Mouse (Mus musculus): ENCODE data around the gene P4hb.
"Not testable (repeated sequence)": the region's sequence is repeated elsewhere in the genome, so short reads cannot be mapped to it uniquely, and the experiment has no call there.

The P4hb gene

DNA sequence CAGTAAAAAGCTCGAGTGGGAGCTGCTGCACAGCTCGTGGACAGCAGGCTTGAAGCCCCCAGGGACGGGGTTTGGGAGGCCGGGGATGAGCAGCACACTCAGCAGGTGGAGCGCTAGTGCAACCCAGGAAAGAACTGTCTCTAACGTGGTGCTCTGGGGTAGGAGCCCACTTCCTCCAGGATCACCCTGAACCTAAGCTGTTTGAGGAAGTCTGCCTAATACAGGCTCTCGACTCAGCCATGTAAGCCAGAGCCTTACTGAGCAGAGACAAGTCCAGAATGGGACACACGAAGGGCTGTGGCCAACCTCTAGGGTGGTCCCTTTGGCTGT, 34.1 kb downstream of the P4hb start:
- no peak for DNase-seq

DNA sequence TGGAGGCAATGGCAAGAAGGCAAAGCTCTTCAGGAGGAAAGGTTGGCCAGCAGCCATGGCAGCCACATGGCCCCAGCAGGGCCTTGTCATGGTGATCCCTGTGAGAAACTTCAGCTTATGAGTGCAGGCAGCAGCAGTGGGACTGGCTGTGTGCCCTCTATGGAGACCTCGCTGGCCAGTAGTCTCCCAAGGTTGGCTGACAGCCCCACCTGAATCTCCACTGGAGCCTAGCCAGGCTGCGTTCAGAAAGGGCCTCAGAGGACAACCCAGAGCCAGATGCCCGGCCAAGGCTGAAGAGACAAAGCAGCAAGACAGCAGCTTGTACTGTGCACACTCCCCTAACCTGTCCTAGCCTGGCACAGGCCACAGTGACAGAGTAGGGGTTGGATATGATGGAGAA, 34.6 kb downstream of the P4hb start:
- peak; percentile 46 to 69 for DNase-seq

DNA sequence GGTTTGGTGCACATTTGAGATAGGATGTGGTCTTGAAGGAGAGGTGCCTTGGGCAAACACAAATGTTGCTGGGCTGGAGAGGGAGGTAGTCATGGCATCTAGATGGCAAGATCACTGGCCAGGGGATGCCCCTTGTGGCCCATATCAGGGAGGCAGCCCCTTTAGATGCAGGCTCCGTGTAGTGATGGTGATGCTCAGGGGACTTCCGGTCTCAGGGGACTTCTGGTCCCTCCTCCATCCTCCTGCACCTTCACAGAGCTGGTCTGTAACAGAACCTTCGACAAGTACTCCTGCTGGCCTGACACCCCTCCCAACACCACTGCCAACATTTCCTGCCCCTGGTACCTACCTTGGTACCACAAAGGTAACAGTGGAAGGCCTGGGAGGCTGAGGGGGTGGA, 37.2 kb downstream of the P4hb start:
- no peak for DNase-seq

DNA sequence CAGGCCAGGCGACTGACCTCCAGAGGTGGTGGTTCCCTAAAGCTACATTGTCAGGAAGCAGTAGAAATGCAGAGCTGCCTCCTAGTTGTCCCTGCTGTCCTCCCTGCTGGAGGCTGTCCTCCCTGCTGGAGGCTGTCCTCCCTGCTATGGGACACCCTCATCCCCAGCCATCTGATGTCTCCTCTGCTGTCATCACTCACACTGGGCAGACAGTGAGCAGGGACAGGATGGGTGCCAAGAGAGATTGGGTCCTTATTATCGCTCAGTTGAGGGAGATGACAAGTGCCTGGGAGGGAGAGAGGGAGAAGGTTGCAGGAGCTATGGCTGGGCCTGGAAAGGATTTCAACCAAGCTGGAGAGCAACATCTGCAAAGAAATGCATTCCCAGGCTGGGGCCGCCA, 37.9 kb downstream of the P4hb start:
- no peak for DNase-seq

DNA sequence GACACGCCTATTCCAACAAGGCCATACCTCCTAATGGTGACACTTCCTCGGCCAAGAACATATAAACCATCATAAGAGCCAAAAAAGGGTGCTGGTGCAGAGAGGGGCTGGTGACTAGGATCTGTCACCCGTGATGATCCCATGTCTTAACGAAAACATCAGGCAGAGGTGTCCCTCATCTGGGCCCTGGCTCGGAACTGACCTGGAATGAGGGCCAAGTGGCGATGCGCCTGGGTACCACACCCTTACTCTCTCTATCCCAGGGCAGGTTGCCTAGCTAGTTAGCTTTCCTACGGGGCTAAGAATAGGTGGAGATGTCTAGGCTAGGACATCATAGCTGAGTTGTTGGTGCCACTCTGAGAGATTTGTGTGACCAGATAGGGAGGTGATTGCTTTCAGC, 39.0 kb downstream of the P4hb start:
- DNase-seq = no peak

DNA sequence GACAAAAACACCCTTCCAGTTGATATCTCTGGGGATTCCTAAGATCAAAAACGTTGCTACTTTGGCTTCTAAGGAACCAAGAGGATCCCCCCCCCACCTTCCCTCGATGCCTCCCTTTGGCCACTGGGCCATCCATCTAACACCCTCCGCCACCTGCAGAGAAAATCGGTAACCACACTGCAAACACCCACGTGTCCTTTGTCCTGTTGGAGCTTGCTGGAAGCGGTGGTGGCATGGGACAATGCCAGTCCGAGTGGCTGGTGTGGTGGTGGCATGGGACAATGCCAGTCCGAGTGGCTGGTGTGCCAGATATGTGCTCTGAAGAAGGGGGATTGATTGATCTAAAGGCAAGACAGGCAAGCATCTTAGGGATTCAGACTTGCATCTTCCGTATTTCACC, 41.4 kb downstream of the P4hb start:
- no peak for DNase-seq

DNA sequence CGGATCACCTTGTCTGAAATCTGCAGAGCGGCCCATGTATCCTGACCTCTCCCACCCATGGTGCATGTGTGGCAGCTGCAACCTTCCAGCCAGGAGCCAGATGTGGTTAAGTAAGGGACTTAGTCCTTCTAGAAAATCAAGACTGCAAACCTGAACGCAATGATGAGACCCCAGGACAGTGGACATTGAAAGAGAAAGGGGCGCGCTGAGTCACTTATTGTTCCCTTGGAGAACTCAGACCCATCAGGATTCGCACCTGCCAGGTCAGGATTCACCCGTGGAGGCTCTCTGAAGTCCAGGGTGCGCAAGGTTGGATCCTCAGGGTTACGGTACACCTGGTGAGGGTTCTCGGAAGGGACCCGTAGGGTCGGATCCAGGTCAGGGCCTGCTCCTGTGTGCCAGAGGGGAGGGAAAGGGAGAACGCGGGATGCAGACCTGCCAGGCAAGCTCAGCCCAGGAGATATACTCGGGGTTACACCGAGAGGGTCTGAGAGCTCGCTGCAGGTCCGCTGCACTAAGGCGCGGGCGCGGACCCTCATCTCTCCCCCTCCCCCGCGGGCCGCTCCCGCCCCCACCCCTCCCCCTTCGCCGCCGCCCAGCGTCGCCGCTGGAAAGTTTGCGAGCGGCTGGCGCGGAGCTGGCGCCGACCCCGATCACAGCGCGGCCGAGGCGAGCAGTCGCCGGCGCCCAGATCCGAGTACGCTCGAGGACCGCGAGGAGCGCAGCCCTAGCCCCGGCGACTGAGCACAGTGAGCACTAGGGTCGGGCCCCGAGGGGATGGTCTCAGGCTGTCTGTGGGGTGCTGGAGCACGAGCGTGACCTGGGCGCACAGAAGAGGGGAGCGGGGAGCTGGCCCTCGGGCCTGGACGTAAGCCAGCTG, 42.7 kb downstream of the P4hb start, which contains the start of gene Gcgr:
Gcgr (plus strand) TSS at position 615 of the 880 bp plus-strand sequence.
- DNase-seq = peak; percentile 46 to 60

DNA sequence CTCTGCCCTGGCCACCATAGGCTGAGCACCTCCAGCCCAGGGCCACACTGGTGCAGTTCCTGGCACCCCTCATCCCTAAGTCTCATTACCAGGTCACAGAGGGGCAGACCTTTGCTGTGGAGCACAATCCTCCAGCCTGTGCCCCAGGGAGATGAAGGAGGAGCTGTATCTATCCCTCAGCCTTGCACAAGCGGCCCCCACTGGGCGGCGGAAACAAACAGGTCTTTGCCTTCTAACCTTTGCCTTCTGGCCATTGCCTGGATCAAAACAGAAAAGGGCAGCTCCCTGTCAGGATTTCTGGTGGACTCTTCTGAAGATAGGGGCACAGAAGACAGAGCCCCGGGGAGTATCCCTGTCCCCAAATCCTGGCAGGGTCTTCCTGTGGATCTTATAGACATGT, 44.1 kb downstream of the P4hb start:
- DNase-seq = no peak

DNA sequence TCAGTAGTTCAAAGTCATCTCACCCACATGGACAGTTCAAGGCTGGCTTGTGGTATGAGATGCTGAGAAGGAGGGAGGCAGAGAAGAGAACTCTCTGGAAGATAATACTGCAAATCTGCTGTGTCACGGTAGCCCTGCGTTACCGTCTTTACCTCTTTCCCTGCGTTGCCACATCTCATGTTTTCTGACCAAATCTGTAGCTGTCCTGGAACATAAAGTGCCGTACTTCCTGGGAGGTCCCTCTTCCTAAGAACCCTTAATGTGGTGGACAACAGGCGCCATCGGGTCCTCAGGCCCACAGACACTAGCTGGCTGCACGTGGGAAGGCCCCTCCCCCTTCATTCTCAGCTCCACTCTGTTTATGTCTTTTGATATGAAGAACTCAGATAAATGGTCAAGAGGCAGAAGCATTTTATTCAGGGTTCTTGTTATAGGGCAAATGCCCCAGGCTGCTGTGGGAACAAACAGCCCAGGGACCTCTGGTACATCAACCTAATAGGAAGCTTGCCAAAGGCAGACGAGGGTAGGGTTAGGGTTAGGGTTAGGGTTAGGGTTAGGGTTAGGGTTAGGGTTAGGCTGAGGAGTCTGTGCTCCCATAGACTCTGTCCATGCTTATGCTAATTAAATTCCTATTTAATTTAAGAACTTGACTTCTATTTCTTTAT, 45.2 kb downstream of the P4hb start:
- no peak for DNase-seq

DNA sequence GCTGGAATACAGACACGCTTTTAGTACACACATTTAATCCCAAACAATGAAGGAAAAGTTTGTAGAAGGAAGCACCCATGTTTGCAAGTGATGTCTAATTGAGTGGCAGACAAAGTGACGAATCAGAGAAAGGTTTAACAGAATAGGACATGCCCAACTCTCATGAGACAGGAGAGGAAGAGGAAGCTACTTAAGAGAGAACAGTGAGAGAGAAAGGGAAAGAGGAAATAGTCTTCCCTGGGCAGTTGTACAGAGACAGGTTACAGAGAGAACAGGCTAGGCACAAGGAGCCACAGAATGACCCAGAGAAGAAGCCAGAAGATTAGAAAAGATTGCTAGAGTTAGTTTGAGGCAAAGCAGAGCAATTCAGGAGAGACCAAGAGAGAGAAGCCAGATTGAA, 47.1 kb downstream of the P4hb start:
- no peak for DNase-seq

DNA sequence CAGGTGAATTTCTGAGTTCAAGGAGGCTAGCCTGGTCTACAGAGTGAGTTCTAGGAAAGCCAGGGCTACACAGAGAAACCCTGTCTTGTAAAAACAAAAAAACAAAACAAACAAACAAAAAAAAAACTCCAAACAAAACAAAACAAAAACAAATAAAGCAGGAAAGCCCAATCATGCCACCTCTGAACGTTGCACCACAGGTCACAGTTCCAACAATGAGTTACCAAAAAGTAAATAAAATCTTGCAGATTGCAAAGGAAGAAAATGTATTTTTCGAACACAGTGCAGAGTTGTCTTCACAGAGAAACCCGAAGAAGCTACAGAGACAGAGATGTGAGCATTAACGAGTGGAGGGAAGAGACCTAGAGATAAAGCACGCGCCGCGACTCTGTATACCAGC, 50.5 kb downstream of the P4hb start:
- no peak for DNase-seq

DNA sequence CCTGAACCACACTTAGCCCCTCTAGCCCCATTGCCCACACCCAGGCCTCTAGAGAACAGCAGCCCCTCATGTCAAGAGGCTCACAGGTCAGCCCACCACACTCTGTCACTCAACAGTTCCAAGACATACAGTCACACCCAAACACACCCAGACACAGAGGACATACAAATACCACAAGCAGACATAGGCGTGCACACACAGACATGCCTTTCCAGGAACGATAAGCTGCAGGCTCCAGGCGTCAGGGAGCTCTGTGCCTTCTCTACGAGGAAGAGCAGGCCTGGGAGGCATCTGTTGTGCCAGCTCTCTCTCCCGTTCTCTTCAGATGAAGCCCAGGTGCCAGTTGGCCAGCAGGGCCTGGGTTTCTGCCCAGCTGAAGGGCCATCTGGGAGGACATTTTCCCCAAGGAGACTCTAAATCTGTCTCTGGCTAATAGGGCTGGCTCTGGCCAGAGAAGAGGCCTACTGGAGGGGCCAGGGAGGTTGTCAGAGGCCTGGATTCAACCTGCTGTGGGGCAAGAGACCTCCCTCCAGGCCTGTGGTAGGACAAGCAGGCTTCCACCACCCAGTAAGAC, 52.0 kb downstream of the P4hb start:
- DNase-seq = no peak

DNA sequence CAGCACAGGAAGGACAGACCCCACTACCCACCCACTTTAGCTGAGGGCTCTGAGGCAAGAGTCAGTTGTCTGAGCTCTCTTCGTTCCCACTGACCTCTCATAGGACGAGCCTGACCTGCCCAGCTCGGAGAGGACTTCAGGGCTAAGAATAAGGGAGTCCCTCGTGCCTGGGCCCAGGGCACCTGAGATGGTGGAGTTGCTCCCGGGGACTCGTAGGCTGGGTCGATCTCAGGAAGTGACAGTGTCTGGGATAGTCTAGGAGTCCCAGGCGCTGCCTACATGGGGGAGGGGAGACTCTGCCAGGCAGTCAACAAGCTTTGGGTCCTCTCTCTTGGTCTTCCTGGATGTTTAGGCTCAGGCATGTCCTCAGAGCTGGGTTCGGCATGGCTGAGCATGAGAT, 52.6 kb downstream of the P4hb start:
- no peak for DNase-seq

DNA sequence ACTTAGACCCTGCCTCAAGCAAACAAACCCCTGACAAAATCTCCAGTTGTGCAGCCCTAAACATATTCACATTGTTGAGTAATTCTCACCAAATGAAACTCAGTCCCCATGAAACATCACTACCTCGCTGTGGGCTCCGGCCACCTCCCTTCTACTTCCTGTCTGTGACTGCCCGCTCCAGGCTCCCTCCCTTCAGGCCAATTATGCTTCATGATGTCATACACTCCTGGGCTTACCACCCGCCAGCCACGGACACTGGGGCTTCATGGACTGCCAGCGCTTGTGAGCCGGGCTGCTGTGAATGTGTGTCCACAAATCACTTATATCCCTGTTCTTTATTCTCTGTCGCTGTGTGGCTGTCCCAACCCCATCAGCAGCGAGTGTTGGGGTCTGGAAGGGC, 53.3 kb downstream of the P4hb start:
- peak; percentile 57 to 71 for DNase-seq

DNA sequence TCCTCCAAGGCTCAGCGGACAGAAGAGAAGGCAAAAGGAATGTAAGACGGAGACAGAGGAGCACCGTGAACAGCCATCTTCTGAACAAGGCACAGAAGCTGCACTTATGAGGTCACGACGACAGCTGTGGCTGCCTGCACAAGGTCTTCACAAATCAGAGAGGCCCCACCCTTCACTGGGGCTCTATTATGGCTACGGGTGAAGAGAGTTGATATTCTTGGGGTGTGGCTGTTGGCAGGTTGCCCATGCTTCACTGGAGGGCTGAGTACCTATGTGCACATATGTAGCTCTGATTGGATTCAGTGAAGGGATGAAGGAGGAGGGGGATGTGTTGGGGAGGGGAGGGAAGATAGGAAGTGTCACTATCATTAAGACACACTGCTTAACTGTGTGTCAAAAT, 54.5 kb downstream of the P4hb start:
- DNase-seq = no peak

DNA sequence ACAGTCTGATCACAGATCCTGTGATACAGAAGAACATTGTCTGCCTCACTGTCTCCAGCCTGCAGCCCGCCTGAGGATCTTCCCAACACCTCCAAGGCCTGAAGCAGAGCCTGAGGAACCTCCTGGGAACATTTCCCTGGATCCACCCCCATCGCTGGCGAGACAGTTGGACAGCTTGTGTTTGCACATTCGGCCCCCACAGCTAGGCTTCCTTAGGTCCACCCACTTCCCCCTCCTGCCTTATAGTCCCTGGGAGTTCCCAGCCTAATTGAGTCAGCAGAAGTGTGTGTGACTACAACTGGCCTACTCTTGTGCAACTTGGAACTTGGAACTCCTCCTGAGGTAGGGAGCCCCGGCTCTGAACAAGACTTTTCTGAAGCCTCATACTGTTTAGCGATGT, 55.0 kb downstream of the P4hb start:
- DNase-seq = peak in 1 of 2 experiments; percentile 39

DNA sequence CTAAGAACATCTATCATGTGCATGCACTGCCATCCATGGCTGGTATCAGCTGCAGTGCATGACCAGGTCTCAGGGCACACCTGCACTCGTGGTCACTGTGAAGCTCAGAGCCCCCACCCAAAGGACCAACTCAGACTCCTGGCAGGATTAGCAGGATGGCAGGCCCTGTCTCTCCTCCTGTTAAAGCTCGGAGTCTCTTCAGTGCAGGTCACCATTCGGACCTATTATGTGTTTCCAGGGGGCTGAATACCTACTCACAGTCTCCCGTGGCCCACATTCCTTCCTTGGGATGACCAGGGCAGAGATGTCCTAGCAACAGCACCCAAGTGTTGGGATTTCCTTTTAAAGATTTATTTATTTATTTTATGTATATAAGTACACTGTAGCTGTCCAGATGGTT, 55.9 kb downstream of the P4hb start:
- DNase-seq = no peak

DNA sequence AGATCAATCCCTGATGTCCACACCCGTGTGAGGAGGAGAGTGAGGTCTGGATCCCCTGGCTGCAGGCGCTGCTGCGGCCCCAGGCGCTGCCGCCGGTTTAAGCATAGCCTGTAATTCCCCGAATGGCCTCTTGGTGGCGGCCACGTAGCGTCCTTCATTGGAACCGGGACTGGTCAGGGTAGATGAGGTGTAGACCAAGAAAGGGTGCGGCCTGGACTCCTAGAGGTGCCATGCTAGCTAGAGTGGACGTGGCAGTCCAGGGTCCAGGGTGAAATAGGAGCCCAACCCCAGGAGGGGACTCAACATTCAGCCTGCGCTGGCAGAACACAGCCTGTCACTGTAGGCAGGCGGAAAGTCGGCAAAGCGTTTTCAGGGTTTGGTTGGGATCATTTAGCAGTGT, 57.4 kb downstream of the P4hb start:
- DNase-seq = peak; percentile 94 to 95

DNA sequence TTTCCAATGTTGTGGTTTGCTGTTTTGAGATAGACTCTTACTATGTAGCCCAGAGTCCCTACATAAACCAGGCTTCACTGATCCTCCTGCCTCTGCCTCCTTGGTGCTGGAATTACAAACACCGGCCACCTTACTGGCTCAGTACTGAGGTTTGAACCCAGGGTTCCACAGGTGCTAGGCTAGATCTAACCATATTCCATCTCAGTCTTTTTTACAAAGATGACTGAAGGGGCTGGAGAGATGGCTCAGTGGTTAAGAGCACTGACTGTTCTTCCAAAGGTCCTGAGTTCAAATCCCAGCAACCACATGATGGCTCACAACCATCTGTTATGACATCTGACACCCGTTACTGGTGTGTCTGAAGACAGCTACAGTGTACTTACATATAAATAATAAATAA, 58.8 kb downstream of the P4hb start:
- not testable (repeated sequence) for DNase-seq

DNA sequence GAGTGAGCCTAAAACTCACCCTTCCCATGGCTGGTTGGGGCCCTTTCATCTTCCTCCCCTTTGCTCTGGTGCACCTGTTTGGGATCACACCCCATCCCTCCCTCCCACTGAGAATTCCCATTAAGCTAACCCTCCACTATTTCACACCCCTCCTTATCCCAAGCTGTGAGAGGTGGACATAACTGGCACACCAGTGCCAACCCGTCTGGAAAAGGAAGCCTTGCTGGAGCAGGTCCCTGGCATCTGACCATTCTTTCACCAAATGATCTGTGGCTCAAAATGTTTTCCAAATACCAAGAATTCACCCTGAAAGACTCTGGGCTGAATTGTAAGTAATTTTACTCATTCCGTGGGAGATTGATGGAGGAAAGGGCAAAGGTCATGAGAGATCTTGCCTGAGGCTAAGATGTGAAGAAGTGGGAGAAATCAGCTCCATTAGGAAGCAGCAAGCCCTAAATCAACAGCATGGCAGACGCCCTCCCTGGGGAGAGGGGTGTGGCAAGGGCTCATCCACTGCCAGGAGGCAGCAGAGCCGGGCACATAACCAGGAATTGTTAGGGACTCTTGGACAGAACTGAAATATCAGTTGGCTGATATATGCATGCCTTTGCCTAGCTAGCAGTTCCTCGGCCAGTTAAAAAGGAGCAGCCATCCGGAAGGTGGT, 60.1 kb downstream of the P4hb start:
- DNase-seq = no peak

DNA sequence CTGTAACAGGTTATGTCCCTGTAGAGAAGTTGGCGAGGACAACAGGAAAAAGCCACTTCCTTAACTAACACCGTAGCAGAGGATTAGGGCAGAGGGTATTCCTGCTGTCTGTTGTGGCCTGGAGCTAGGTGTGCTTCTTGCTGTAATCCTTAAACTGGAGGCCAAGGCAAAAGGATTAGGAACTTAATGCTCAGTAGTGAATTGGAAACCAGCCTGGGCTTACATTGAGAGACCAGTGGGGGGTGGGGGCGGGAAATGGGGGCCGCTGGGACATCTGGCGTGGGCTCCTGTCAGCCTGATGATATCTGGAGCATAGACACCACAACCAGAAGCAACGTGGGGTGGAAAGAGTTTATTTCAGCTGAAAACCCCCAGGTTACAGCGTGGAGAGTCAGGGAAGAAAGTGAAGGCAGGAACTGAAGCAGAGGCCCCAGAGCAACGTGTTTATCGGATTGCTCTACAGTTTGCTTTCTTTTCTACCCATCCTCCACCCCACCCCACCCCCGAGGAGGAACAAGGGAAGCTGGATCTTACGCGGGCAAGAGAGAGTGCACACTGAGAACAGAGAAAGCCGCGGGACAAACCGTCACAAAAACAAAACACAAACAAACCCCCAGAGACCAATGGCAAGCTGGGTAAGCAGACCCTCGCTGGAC, 62.5 kb downstream of the P4hb start:
- DNase-seq = peak in 1 of 2 experiments; percentile 52
